Mouse (Mus musculus) left cerebral cortex, postnatal 36 days (tissue): Measurements from ENCODE around the gene Cdk17. TPM values are rescaled to one million over a fixed set of nuclear protein-coding genes. Genes with fewer than 3 reads are reported as not detected.

Source experiments
- DNase-seq, 2 experiments: peaks; one replicate each; pipeline ENCODE4 v3.0.0; 2021 to 2022; ENCODE audit warnings: low spot score in 2 of 2, mixed read lengths in 1 of 2
- intact Hi-C: fragments of 180-260 bp; cut with DNase I; formaldehyde crosslinking; loops from one replicate; pipeline ENCODE4 v1.15.1; 2025
- microRNA-seq: library from miRNA; unstranded; fragments of <30 nt; microRNA quantifications from one replicate; pipeline ENCODE4 v1.2.0, GENCODE M21; 2022
- total RNA-seq, 2 experiments: library from RNA; stranded (reverse); gene quantifications; 2 replicates each; pipeline ENCODE4 v1.2.3; 2021

Cdk17 gene
- total RNA-seq, 2 experiments from 2014 or later = 234 to 248 TPM

- intact Hi-C loops = loop anchor here (5.0 to 10.0 kb wide), 3 partner anchors 132 to 280 kb away; partner anchors contain the start of gene Cdk17
- DNase-seq = no peak
Measured at GRCm38 (mm10) chr10:93294547-93295219, 134.0 kb downstream of the Cdk17 start.

- no peak for DNase-seq
- intact Hi-C loops = loop anchor here (10.0 kb wide), 1 partner anchor 277 kb away; no protein-coding TSS in a partner anchor
Measured at GRCm38 (mm10) chr10:93297774-93298173, 137.1 kb downstream of the Cdk17 start.

DNA sequence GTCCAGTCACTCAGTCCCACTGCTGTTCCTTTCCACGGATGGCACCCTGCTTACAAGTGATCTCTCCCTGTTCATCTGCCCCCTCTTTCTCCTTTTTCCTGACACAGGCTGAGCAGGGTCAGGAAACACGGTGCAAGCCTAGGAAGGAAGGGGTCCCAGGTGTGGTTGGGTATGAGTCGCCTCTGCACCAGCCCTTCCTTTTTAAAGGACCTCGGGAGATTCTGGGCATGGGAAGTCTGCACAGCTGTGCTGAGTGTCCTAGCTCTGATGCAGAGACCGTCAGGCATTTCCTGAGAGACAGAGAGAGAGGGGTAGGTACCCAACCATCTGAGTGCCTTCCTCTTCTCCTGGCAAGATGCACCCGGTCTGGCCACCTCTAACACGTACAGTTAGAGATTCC lies 137.5 kb downstream of the Cdk17 start:
- DNase-seq = no peak
- intact Hi-C loops = loop anchor here (10.0 kb wide), 1 partner anchor 277 kb away; no protein-coding TSS in a partner anchor

DNA sequence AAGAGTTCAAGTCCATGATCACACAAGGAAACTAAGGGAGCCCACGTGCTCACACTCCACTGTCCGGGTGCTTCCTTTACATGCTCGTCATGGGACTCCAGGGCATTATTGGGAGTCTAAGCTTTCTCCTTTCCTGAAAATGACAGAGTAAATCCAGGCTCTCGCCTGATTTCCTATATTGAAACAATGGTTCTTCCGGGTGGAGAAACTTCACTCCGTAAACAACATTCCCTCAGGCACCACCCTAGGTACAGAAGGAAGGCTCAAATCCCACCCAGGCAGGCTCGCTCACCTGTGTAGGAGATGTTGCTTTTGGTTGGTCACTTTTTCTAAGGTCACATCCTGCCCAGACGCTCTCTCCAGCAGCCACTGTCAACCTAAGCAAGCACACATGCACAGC lies 141.2 kb downstream of the Cdk17 start:
- no peak for DNase-seq
- intact Hi-C loops = loop anchor here (5.0 kb wide), 1 partner anchor 250 kb away; no protein-coding TSS in a partner anchor

- intact Hi-C loops = loop anchor here (5.0 kb wide), 1 partner anchor 249 kb away; no protein-coding TSS in a partner anchor
- DNase-seq = no peak
Measured at GRCm38 (mm10) chr10:93303231-93303630, 142.6 kb downstream of the Cdk17 start.

- no peak for DNase-seq
- intact Hi-C loops = no loop called here
Measured at GRCm38 (mm10) chr10:93305946-93306345, 145.3 kb downstream of the Cdk17 start.

GRCm38 (mm10) chr10:93306367-93306766 lies 145.7 kb downstream of the Cdk17 start:
- intact Hi-C loops = no loop called here
- no peak for DNase-seq

DNA sequence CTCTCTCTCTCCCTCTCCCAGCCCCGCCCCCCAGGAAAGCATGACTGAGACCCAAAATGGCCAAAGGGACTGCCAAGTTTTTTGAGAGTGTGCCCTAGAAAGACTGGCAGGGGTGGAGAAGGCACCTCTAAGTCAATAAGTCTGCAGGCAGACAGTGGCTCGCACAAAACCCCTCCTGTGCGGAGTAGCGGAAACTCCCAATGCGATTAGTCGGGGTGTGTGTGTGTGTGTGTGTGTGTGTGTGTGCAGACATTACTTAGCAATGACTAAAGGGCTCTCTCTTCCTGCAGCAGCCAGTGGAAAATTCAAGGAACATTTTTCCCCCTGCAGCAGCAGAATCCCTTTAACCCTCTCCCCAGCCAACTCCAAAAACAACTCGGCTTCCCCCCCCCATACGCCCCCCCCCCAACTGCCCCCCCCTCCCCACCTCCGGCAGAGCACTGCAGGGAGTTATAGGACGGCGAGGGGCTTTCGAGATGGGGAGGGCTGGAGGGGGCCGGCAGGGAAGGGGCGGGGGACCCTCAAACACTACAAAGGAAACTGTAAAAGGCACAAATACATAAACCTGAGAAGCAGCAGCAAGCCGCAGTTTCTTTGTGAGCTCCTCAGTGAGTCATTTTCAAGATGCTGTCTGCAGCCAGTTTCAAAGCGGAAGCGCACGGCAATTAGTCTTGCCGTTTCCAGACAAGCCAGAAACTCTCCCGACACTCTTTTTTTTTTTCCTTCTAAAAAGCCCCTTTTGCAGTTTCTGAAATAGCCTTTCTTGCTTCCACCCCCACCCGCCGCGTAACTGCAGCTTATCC lies 148.7 kb downstream of the Cdk17 start:
- DNase-seq = peak in 1 of 2 experiments; percentile 23
- intact Hi-C loops = no loop called here

- DNase-seq = no peak
- intact Hi-C loops = no loop called here
Measured at GRCm38 (mm10) chr10:93309934-93310621, 149.4 kb downstream of the Cdk17 start.

DNA sequence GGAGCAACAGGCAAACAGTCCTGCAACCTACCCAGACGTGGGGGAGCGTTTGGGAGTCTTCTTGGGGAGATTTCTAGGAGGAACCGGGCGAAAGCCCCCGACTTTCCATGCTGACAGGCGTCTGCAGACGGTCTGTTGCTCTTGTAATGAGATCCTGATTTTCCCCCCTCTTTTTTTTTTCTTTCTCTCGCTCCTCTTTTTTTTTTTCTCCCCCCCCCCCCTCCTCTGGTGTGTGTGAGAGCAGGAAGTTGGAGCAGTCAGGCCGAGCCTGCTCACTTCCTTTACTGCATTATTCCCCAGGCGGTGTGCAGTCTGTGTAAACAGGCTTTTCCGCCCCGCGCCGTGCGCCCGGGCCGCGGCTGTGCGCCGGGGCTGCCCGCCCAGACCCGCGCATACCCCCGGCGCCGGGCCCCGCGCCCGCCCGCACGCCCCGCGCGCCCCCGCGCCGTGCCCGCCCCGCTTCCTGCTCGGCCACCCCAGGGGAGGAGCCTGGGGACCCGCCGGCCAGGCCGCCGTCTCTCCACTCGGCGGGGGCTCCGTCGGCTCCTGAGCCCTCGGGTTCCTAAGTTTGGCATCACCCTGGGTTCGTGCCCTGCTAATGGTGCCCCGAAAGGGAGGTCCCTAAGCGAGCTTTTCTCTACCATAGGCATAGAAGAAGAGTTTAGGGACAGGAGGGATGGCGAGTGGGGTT lies 150.2 kb downstream of the Cdk17 start, which contains the start of gene Elk3:
Gene Elk3, minus strand, starts transcription at position 415 of the 691 bp plus-strand sequence.
- intact Hi-C loops = no loop called here
- DNase-seq = peak in 1 of 2 experiments; percentile 16

DNA sequence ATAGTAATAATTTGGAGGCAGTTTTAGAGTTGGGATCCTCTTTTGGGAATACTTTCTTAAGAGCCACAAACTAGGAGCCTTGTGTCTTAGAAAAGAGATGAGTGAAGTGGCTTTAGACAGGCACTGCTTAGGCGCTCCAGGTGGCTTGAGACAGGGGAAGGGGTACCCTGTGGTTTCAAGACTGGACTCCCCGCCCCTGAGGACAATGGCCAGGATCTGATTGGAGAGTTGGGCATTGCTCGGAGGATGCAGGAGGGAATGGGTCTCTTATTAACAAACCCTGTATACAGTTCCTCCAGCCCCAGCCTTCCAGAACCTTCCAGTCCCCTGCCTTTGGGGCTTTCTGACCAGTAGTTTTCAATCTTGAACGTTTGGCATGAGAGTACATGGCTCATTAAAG lies 150.9 kb downstream of the Cdk17 start:
- intact Hi-C loops = no loop called here

More for the DNA sequence above, 150.9 kb downstream of the Cdk17 start:
- DNase-seq = no peak

Small RNA genes within 50 kb of the gene (microRNA-seq; reads per million reads assigned to microRNA genes)
- not detected for gene Mir1931

Other genes starting within 250 kb of the Cdk17 start
- gene Cfap54, start 79.3 kb upstream of the Cdk17 start, total RNA-seq = 10 to 100 TPM; 15.8 to 26.5 TPM
- 10 to 100 TPM in 1 of 2 experiments, 1 to 10 TPM in 1; 9.4 to 11.4 TPM for gene Elk3, start 150.3 kb downstream of the Cdk17 start, total RNA-seq